Comparison of ENCODE assay signal across 18 mouse cellular contexts in the genomic region with DNA sequence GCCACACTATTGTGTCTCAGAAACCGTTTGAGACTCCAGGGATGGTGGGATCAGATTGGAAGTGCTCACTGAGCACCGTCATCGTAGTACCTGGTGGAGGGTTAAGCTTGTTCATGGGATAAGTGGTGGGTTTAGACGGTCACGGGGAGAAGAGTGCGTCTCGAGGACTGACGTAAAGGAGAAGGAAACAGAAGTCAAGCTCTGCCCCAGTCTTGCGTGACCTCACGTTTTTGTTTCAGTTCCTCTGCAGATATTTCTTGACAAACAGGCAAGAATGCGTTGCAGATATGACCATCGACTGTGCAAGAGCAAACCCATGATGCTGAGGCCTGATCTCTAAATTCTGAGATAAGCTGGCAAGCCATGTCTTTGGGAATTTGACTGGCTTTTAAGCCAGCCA. TPM values are rescaled to one million over a fixed set of nuclear protein-coding genes. Genes with fewer than 3 reads are reported as not detected.
DNase-seq lines count a peak whose midpoint lies in the region; ATAC-seq and TF ChIP-seq lines count a peak whose summit lies in the region.
"Had no signal": no experiment of that assay in that cellular context is flagged by ENCODE, and none has a peak within 500 bp of the region (broad histone marks: within the 10 kb centered on the region; RNA-seq: fewer than 3 reads in every experiment).

No protein-coding gene starts in this region.

- DNase-seq in gastrocnemius, adult 18-20 months (ENCODE audit: low spot score), result peak; percentile 9
- DNase-seq in gastrocnemius, postnatal 25 days, result no peak
- DNase-seq in liver, postnatal 0 days, result peak; percentile 31
- no peak for DNase-seq in liver
- peak; percentile 54 for DNase-seq in lung, postnatal 36 days
- DNase-seq in spleen, adult 2 months (ENCODE audit: low read depth in 1 of 2, low spot score in 2 of 2), result peak; percentile 76 to 96
- DNase-seq: adrenal gland, postnatal 10 days; cerebellum, postnatal 25 days; layer of hippocampus, adult 9-11 months had no signal

- no peak for TF ChIP-seq CTCF in liver, postnatal 0 days (IDR thresholded peaks at IDR 0.05; ENCODE audit: low read depth)
- no peak for TF ChIP-seq CTCF in spleen, adult 2 months (IDR thresholded peaks at IDR 0.05; ENCODE audit: extremely low read depth, insufficient read depth, insufficient read length, insufficient replicate concordance)

- no peak overlapping the region for H3K4me2 ChIP-seq in liver, postnatal 0 days (ENCODE audit: low read depth, low read length)
- no peak overlapping the region for H3K4me2 ChIP-seq in hindbrain, embryonic 13.5 days
- H3K4me2 ChIP-seq in forebrain, embryonic 12.5 days, result no peak overlapping the region
- H3K4me2 ChIP-seq: forebrain, embryonic 13.5 days; liver, embryonic 15.5 days; midbrain, embryonic 12.5 days; neural tube, embryonic 12.5 days had no signal

- no peak overlapping the region for H3K4me3 ChIP-seq in liver, postnatal 0 days (ENCODE audit: low read depth, low read length)
- H3K4me3 ChIP-seq in spleen, adult 2 months (ENCODE audit: extremely low read depth, insufficient read depth, insufficient read length), result no peak overlapping the region
- H3K4me3 ChIP-seq in hindbrain, embryonic 13.5 days, result no peak overlapping the region
- H3K4me3 ChIP-seq in forebrain, embryonic 12.5 days (replicated peaks), result no peak overlapping the region
- H3K4me3 ChIP-seq: forebrain, embryonic 13.5 days; liver, embryonic 15.5 days; midbrain, embryonic 12.5 days; neural tube, embryonic 12.5 days had no signal

- TF ChIP-seq POLR2A in spleen, adult 2 months (IDR thresholded peaks at IDR 0.05; ENCODE audit: low read depth, low read length), result no peak

- TF ChIP-seq EP300 in liver, postnatal 0 days (IDR thresholded peaks at IDR 0.05; ENCODE audit: low read depth), result no peak

- no peaks in the 10 kb centered on the region for H3K36me3 ChIP-seq in liver, postnatal 0 days (replicated peaks; ENCODE audit: insufficient read depth, low read length)
- no peaks in the 10 kb centered on the region for H3K36me3 ChIP-seq in spleen, adult 2 months (ENCODE audit: control insufficient read depth, insufficient read depth, low read length)
- no peaks in the 10 kb centered on the region for H3K36me3 ChIP-seq in hindbrain, embryonic 13.5 days
- no peaks in the 10 kb centered on the region for H3K36me3 ChIP-seq in forebrain, embryonic 12.5 days (replicated peaks)
- H3K36me3 ChIP-seq: liver, embryonic 15.5 days; midbrain, embryonic 12.5 days; neural tube, embryonic 12.5 days had no signal

- H3K4me1 ChIP-seq in liver, postnatal 0 days (ENCODE audit: insufficient read depth), result peaks cover 4% of the 10 kb centered on the region; the same call in 1 of the 2 replicates
- H3K4me1 ChIP-seq in spleen, adult 2 months (ENCODE audit: control insufficient read depth, insufficient read depth, insufficient read length), result peaks cover 19% of the 10 kb centered on the region
- no peaks in the 10 kb centered on the region for H3K4me1 ChIP-seq in hindbrain, embryonic 13.5 days (replicated peaks)
- H3K4me1 ChIP-seq in forebrain, embryonic 12.5 days, result no peaks in the 10 kb centered on the region
- H3K4me1 ChIP-seq: forebrain, embryonic 13.5 days; liver, embryonic 15.5 days; midbrain, embryonic 12.5 days; neural tube, embryonic 12.5 days had no signal

- H3K9ac ChIP-seq in liver, postnatal 0 days (replicated peaks), result no peak overlapping the region
- no peak overlapping the region for H3K9ac ChIP-seq in hindbrain, embryonic 13.5 days
- H3K9ac ChIP-seq in forebrain, embryonic 12.5 days, result no peak overlapping the region
- H3K9ac ChIP-seq: forebrain, embryonic 13.5 days; liver, embryonic 15.5 days; midbrain, embryonic 12.5 days; neural tube, embryonic 12.5 days had no signal

- no peaks in the 10 kb centered on the region for H3K27me3 ChIP-seq in liver, postnatal 0 days (ENCODE audit: insufficient read depth, low read length)
- H3K27me3 ChIP-seq in spleen, adult 2 months (ENCODE audit: control insufficient read depth, insufficient read depth, low read length), result no peaks in the 10 kb centered on the region
- H3K27me3 ChIP-seq in hindbrain, embryonic 13.5 days, result no peaks in the 10 kb centered on the region
- H3K27me3 ChIP-seq in forebrain, embryonic 12.5 days, result no peaks in the 10 kb centered on the region
- H3K27me3 ChIP-seq: forebrain, embryonic 13.5 days; liver, embryonic 15.5 days; midbrain, embryonic 12.5 days; neural tube, embryonic 12.5 days had no signal

- H3K27ac ChIP-seq in liver, postnatal 0 days (ENCODE audit: low read depth), result peak overlapping the region; percentile 29; the same call in 1 of the 2 replicates
- H3K27ac ChIP-seq in spleen, adult 2 months (ENCODE audit: insufficient read depth, low read length), result peak overlapping the region; percentile 62; the same call in 1 of the 2 replicates
- H3K27ac ChIP-seq in hindbrain, embryonic 13.5 days, result no peak overlapping the region
- no peak overlapping the region for H3K27ac ChIP-seq in forebrain, embryonic 12.5 days
- H3K27ac ChIP-seq: forebrain, embryonic 13.5 days; kidney, postnatal 0 days; liver, embryonic 15.5 days; midbrain, embryonic 12.5 days; neural tube, embryonic 12.5 days had no signal

- no peaks in the 10 kb centered on the region for H3K9me3 ChIP-seq in liver, postnatal 0 days (ENCODE audit: low read length)
- H3K9me3 ChIP-seq in hindbrain, embryonic 13.5 days, result no peaks in the 10 kb centered on the region
- H3K9me3 ChIP-seq in forebrain, embryonic 12.5 days, result no peaks in the 10 kb centered on the region
- H3K9me3 ChIP-seq: forebrain, embryonic 13.5 days; liver, embryonic 15.5 days; midbrain, embryonic 12.5 days; neural tube, embryonic 12.5 days had no signal

- peak; percentile 38; the same call in 1 of the 2 replicates for ATAC-seq in liver, postnatal 0 days
- ATAC-seq in hindbrain, embryonic 13.5 days (ENCODE audit: low FRiP score), result no peak
- ATAC-seq in forebrain, embryonic 12.5 days (ENCODE audit: low FRiP score), result no peak
- ATAC-seq: forebrain, embryonic 13.5 days; inflammation-experienced regulatory T-cells, adult 6 months had no signal

- WGBS in liver, postnatal 0 days (ENCODE audit: insufficient replicate concordance), result 43% methylated on average over 12 of the region's 12 CpGs
- 16% methylated on average over 12 of the region's 12 CpGs for WGBS in spleen, adult 2 months
- WGBS in hindbrain, embryonic 13.5 days, result 88% methylated on average over 12 of the region's 12 CpGs
- 92% methylated on average over 12 of the region's 12 CpGs for WGBS in forebrain, embryonic 12.5 days

RNA-seq across cellular contexts. Expression of a gene that starts 18.0 kb away (rescaled TPM):
- total RNA-seq in gastrocnemius, adult 18-20 months (2021), result under 1 TPM; 0.11 to 0.28 TPM
- under 1 TPM in 1 of 2 experiments, not detected in 1; 0.08 TPM for total RNA-seq in gastrocnemius, postnatal 25 days (2021)
- 0.19 and 0.30 TPM in 2 replicates for polyA plus RNA-seq in liver, postnatal 0 days (2015; fragmentation: Nextera tagmentation; extraction: Ambion mirVana)
- 2.0 and 2.3 TPM in 2 replicates for polyA plus RNA-seq in spleen, adult 2 months (2012; rRNA removed)
- polyA plus RNA-seq in hindbrain, embryonic 13.5 days (2015; fragmentation: Nextera tagmentation; extraction: Ambion mirVana), result 0.09 and 0.18 TPM in 2 replicates
- polyA plus RNA-seq in forebrain, embryonic 12.5 days (2016; fragmentation: Nextera tagmentation; extraction: Ambion mirVana), result 0.51 and 1.0 TPM in 2 replicates
- total RNA-seq: heart, postnatal 10 days had no signal
- polyA plus RNA-seq: forebrain, embryonic 13.5 days; midbrain, embryonic 12.5 days; neural tube, embryonic 12.5 days had no signal

RNA-seq across cellular contexts. Expression of a gene that starts 45.9 kb away (rescaled TPM):
- total RNA-seq in gastrocnemius, adult 18-20 months (2021), result under 1 TPM; 0.14 to 0.28 TPM
- total RNA-seq in gastrocnemius, postnatal 25 days (2021), result under 1 TPM; 0.51 to 0.91 TPM
- polyA plus RNA-seq in liver, postnatal 0 days (2015; fragmentation: Nextera tagmentation; extraction: Ambion mirVana), result 7.7 and 9.3 TPM in 2 replicates
- polyA plus RNA-seq in spleen, adult 2 months (2012; rRNA removed), result 10.9 and 15.3 TPM in 2 replicates
- polyA plus RNA-seq in hindbrain, embryonic 13.5 days (2015; fragmentation: Nextera tagmentation; extraction: Ambion mirVana), result 1.7 and 2.1 TPM in 2 replicates
- polyA plus RNA-seq in forebrain, embryonic 12.5 days (2016; fragmentation: Nextera tagmentation; extraction: Ambion mirVana), result 0.68 and 1.3 TPM in 2 replicates

Comparison
In these comparisons a context has a peak if more than half of its experiments do, and no peak if none do; other contexts are left out.
1. DNase-seq: peak in gastrocnemius, adult 18-20 months (single experiment), liver, postnatal 0 days (single experiment), lung, postnatal 36 days (single experiment) and spleen, adult 2 months (2 of 2); none in gastrocnemius, postnatal 25 days (single experiment) and liver (single experiment).
2. H3K27ac ChIP-seq: peak in liver, postnatal 0 days (single experiment) and spleen, adult 2 months (single experiment); none in hindbrain, embryonic 13.5 days (single experiment) and forebrain, embryonic 12.5 days (single experiment).